Mouse (Mus musculus): ENCODE results near the gene Gm4871. TPM values are rescaled to one million over a fixed set of nuclear protein-coding genes. Genes with fewer than 3 reads are reported as not detected.
"Not testable (repeated sequence)": the region's sequence is repeated elsewhere in the genome, so short reads cannot be mapped to it uniquely, and the experiment has no call there.

The Gm4871 gene
- total RNA-seq (2021): not detected
- long read RNA-seq, experiment 1: 0 reads
- long read RNA-seq, experiment 2: 0 reads

- DNase-seq (ENCODE audit: low spot score in 2 of 2): not testable (repeated sequence)
Measured at GRCm38 (mm10) chr5:145032391-145032790, at the start of gene Gm4871. TSS of gene Gm4871 (minus strand) at chr5:145032754.

GRCm38 (mm10) chr5:145081866-145082613 is 49.5 kb upstream of the Gm4871 start:
- DNase-seq (ENCODE audit: low spot score in 2 of 2): no peak

- no peak for DNase-seq (ENCODE audit: low spot score in 2 of 2)
Measured at GRCm38 (mm10) chr5:145075081-145075480, 42.5 kb upstream of the Gm4871 start.

GRCm38 (mm10) chr5:145071342-145071741 is 38.8 kb upstream of the Gm4871 start:
- DNase-seq (ENCODE audit: low spot score in 2 of 2): no peak

GRCm38 (mm10) chr5:145069707-145070106 is 37.2 kb upstream of the Gm4871 start:
- peak; percentile 84 to 87 for DNase-seq (ENCODE audit: low spot score in 2 of 2)

- no peak for DNase-seq (ENCODE audit: low spot score in 2 of 2)
Measured at GRCm38 (mm10) chr5:145068863-145069262, 36.3 kb upstream of the Gm4871 start.

GRCm38 (mm10) chr5:145064765-145065340 is 32.3 kb upstream of the Gm4871 start:
- DNase-seq (ENCODE audit: low spot score in 2 of 2): no peak

- DNase-seq (ENCODE audit: low spot score in 2 of 2): no peak
Measured at GRCm38 (mm10) chr5:145059524-145059923, 27.0 kb upstream of the Gm4871 start.

- DNase-seq (ENCODE audit: low spot score in 2 of 2): no peak
Measured at GRCm38 (mm10) chr5:145058722-145059121, 26.2 kb upstream of the Gm4871 start.

GRCm38 (mm10) chr5:145057907-145058306 is 25.4 kb upstream of the Gm4871 start:
- DNase-seq (ENCODE audit: low spot score in 2 of 2): no peak

- not testable (repeated sequence) for DNase-seq (ENCODE audit: low spot score in 2 of 2)
Measured at GRCm38 (mm10) chr5:145054187-145054586, 21.6 kb upstream of the Gm4871 start.

GRCm38 (mm10) chr5:145042690-145043089 is 10.1 kb upstream of the Gm4871 start, which contains the start of gene 1700018F24Rik:
TSS of gene 1700018F24Rik (plus strand) at chr5:145042990.
- DNase-seq (ENCODE audit: low spot score in 2 of 2): not testable (repeated sequence)

GRCm38 (mm10) chr5:145041628-145042027 is 9.1 kb upstream of the Gm4871 start:
- DNase-seq (ENCODE audit: low spot score in 2 of 2): peak in 1 of 2 experiments; percentile 4

GRCm38 (mm10) chr5:145030476-145030875 is 2.1 kb downstream of the Gm4871 start:
- not testable (repeated sequence) for DNase-seq (ENCODE audit: low spot score in 2 of 2)

GRCm38 (mm10) chr5:145020712-145021111 is 11.8 kb downstream of the Gm4871 start:
- not testable (repeated sequence) for DNase-seq (ENCODE audit: low spot score in 2 of 2)

- not testable (repeated sequence) for DNase-seq (ENCODE audit: low spot score in 2 of 2)
Measured at GRCm38 (mm10) chr5:145020254-145020653, 12.3 kb downstream of the Gm4871 start.

- DNase-seq (ENCODE audit: low spot score in 2 of 2): not testable (repeated sequence)
Measured at GRCm38 (mm10) chr5:145016761-145017160, 15.8 kb downstream of the Gm4871 start.

- DNase-seq (ENCODE audit: low spot score in 2 of 2): no peak
Measured at GRCm38 (mm10) chr5:145014278-145014677, 18.3 kb downstream of the Gm4871 start.

- no peak for DNase-seq (ENCODE audit: low spot score in 2 of 2)
Measured at GRCm38 (mm10) chr5:145008878-145009659, 23.5 kb downstream of the Gm4871 start.

- DNase-seq (ENCODE audit: low spot score in 2 of 2): no peak
Measured at GRCm38 (mm10) chr5:145005596-145005995, 27.0 kb downstream of the Gm4871 start.

- DNase-seq (ENCODE audit: low spot score in 2 of 2): no peak
Measured at GRCm38 (mm10) chr5:145004495-145004894, 28.1 kb downstream of the Gm4871 start.

GRCm38 (mm10) chr5:145003362-145003761 is 29.2 kb downstream of the Gm4871 start:
- DNase-seq (ENCODE audit: low spot score in 2 of 2): no peak

Measured in left cerebral cortex, adult 18-20 months (tissue).